Mouse (Mus musculus) left cerebral cortex, adult 2 months (tissue): ENCODE measurements around the gene Nckap5. TPM values are rescaled to one million over a fixed set of nuclear protein-coding genes. Genes with fewer than 3 reads are reported as not detected.
A peak's percentile ranks its signal among the peaks of the same experiment; 100 is the strongest.
"Not testable (repeated sequence)": the region's sequence is repeated elsewhere in the genome, so short reads cannot be mapped to it uniquely, and the experiment has no call there.

ENCODE experiments used
- DNase-seq, 2 experiments: peaks; one replicate each; pipeline ENCODE4 v3.0.0; 2021 to 2022; ENCODE audit warnings: low spot score in 2 of 2, mixed read lengths in 1 of 2; ENCODE audit errors: extremely low spot score in 1 of 2
- H3K27ac ChIP-seq: fragments of 200-600 bp; 2 replicates; pipeline ENCODE4 v1.8.1; 2022
- H3K4me3 ChIP-seq: fragments of 200-600 bp; 2 replicates; pipeline ENCODE4 v1.8.1; 2022
- CTCF ChIP-seq: fragments of 200-600 bp; IDR thresholded peaks from 2 replicates; pipeline ENCODE4 v1.8.1; 2022; ENCODE audit warnings: antibody characterized with exemption, mild to moderate bottlenecking, moderate library complexity
- intact Hi-C: fragments of 180-260 bp; cut with DNase I; formaldehyde crosslinking; loops from one replicate; pipeline ENCODE4 v1.15.1; 2025
- total RNA-seq, 2 experiments: library from RNA; stranded (reverse); gene quantifications; 2 replicates each; pipeline ENCODE4 v1.2.3; 2021

Gene Nckap5
- total RNA-seq, 2 experiments from 2014 or later = 5.6 to 9.9 TPM

DNA sequence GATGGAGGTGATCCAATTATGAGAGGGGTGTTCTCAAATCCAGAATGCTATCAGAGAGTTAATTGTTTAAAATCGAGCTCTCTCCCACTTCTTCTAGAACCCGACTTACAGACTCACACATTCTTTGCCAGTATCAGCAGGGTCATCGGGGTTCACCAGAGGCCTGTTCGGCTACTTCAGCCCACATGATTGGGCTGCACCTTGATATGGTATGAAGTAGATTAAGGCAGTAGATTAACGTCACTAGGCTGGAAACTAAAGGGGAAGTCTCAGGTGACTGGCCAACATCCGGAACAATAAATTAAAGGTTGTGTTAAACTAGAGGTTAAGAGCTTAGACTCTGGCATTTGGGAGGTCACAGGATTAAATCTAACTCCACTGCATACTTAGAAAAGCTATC, 8.4 kb downstream of the Nckap5 start:
- H3K27ac ChIP-seq = no peak overlapping the region
- no peak for DNase-seq
- TF ChIP-seq CTCF = no peak
- intact Hi-C loops = no loop called here
- H3K4me3 ChIP-seq = no peak overlapping the region

DNA sequence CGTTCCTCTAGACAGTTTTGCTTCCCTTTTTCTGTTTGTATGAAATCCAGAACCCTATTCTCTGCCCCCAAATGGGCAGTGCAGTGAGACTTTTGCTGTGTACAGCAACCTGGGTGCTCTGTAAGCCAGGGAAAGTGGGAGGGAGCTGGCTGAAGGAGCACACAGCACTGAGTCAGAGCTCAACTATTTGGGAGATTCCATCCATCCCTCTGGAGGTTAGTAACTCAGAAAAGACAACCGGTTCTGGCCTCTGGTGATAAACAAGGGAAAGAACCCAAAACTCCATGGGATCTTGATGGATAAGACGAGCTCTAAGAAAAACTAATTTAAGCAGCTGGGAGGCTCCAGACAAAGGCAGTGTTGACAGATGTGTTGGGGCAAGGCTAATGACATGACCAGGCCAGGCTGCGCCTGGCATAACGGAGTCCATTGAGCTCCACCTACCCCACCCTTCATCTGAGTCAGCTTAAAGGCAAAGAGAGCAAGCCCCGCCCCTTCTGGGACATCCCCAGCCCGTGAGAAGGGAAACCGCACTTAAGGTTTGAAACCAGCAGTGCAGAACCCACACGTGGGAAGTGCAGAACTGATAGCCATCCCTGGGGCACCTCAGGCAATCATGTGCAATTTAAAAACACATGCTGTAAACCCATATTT, 13.1 kb downstream of the Nckap5 start:
- intact Hi-C loops = no loop called here
- Histone ChIP-seq H3K27ac (no peak overlapping the region), H3K4me3 (no peak overlapping the region)
- no peak for TF ChIP-seq CTCF
- no peak for DNase-seq

DNA sequence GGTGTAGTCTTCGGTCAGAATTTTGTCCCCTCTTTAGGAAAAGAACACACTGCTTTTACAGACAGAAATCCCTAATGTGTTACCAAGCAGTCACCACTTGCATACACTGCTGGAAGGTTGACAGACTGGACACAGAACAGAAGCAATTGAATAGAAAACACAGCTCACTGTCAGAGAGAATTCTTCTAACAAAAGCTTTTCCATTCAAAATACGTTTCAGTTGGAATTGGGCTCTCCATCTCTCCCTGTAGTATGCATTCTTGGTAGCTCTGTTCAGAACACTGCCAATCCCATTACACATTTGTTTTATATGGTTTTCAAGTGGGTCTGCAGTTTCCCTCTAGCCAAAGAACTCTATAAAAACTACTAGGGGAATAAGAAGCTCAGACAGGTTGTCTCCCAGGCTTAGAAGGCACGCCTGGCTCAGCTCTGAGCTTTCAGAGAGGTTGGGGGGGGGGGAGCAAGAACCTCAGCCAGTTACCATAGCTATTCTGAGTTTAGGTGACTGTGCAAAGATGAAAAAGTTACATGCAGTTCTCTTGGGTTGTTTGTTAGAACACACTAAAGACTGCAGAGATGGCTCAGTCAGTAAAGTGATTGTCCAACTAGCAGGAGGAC, 23.5 kb downstream of the Nckap5 start:
- no peak for TF ChIP-seq CTCF
- no peak overlapping the region for H3K4me3 ChIP-seq
- intact Hi-C loops = no loop called here
- no peak overlapping the region for H3K27ac ChIP-seq
- no peak for DNase-seq

DNA sequence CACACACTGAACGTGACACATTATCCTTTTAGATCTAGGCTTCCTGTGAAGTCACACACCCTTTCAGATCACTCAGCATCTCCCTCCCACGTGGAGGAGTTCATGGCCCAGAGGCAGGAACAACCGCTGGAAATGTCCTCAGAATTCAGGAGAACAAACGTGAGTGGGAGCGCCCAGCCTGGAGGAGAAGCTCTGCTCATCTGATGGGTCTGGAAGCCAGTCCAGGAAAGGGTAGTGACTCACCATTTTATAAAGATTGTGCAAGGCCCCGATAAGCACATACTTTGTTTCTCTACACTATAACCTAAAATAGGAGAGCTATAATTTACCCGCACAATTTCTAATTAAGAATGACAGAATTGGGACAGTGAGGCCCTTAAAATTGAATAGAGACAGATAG, 24.1 kb downstream of the Nckap5 start:
- no peak for TF ChIP-seq CTCF
- intact Hi-C loops = no loop called here
- peak; percentile 21 to 24 for DNase-seq
- H3K27ac ChIP-seq = no peak overlapping the region
- H3K4me3 ChIP-seq = no peak overlapping the region

DNA sequence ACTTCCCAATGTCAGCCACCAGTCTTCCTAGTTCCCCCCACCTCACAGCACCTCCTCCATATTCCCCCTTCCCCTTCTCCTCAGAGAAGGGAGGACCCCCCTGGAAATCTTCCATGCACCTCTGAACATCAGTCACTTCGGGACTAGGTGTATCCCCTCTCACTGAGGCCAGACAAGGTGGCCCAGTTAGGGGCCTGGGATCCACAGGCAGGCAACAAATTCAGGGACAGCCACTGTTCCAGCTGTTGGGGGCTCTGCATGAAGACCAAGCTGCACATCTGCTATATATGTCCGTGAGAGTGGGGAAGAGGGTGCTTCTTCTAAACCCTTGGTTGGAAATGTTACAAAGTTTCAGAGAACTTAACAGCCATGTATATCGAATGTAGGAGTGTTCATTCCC, 28.2 kb downstream of the Nckap5 start:
- no peak for TF ChIP-seq CTCF
- H3K27ac ChIP-seq = no peak overlapping the region

DNA sequence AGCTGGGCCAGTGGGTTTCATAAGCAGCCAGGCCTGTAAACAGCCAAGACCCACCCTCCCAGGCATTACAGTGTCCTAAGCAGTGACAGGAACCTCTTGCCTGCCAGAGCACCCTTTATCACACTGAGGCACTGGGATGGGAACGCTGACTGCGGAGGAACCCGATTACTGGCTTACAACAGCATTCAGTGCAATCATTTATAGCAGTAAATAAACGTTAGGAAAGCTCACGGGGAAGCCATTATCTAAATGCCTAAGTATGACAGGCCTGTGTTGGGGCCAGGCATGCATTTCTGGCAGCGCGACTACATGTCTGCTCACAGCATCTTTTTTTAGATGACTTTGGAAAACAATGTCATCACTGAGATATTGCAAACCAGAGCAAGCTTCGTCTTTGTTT, 28.9 kb downstream of the Nckap5 start:
- intact Hi-C loops = no loop called here
- Histone ChIP-seq H3K27ac (no peak overlapping the region), H3K4me3 (no peak overlapping the region)
- TF ChIP-seq CTCF = no peak
- no peak for DNase-seq

More for the DNA sequence above, 28.2 kb downstream of the Nckap5 start:
- no peak for DNase-seq
- H3K4me3 ChIP-seq = no peak overlapping the region
- intact Hi-C loops = no loop called here

DNA sequence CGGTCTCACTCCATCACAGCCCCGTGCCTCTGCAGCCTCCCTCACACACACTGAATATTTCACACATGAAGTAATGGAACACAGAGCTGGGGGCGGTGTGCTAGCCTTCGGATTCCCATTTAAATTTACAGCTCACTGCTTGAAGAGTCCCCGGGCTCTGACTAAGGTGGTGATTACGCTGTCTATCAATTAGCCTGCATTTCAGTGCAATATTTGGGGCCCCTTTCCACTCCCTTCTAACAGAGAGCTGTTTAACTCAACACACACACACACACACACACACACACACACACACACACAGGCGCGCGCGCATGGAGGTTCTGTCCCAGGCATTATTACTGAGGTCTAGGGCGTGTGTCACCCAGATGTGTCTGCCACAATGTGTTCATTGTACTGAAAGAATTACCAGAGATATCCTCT, 31.2 kb downstream of the Nckap5 start:
- intact Hi-C loops = no loop called here
- no peak for DNase-seq
- TF ChIP-seq CTCF = no peak
- Histone ChIP-seq H3K27ac (no peak overlapping the region), H3K4me3 (no peak overlapping the region)

DNA sequence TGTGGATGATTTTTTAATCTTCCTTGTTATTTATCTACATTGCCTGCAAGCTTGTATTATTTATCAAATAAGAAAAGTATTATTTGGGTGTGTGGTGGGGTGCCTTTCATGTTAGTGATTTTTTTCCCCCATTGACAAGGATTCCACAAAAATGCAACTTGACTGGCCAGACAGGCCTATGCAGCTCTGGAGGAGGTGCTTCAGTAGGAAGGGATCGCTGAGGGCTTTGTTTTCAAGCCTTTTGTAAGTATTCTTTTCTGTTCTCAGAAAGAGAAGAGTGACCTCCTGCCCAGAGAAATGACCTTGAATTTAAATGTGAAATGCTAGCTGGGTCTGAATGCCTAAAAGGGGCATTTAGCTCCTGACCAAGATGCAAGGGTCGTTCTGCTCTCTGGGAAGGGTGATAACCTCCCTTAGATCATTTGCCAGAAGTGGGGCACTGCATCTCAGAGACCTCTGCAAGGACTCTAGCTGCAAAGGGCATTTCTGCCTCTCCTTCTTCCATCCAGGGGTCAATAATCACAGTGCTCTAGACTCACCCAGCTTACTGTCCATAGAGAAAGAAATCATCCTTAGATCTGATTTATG, 50.2 kb downstream of the Nckap5 start:
- H3K27ac ChIP-seq, DNase-seq, intact Hi-C loops, H3K4me3 ChIP-seq: not testable (repeated sequence)

DNA sequence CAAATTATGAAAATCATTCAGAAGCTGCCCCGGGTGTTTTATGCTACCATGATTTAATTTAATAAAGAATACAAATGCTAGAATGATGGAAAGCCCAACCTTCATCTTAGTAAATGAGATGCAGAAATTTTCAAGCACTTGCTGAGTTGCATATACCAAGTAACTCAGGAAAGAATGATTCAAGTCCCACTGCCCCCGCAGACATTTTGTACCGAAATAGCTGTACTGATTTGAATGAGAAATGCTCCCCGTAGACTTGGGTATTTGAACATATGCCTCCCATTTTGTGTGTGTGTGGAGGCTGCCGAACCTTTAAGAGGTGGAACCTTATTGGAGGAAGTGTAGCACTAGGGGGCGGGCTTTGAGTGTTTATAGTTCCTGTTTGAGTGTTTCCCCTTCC, 56.7 kb downstream of the Nckap5 start:
- H3K4me3 ChIP-seq, DNase-seq, intact Hi-C loops, H3K27ac ChIP-seq: not testable (repeated sequence)

DNA sequence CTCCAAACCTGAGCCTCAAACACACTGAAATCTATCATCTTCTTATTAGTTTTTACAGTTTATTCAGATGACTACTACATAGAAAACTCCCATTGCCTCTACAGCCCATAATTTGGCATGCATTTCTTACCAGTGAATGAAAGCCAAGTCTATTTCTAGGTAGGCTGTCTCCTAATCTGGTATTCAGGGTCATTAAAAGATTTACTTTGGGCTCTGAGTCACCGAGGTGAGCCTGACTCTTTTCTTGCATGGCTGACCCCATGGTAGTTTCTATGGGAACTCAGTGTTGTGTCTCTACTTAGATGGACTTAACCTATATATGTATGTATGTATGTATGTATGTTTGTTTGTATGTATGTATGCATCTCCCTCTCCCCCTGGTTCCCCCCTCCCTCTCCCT, 63.6 kb downstream of the Nckap5 start:
- intact Hi-C loops = no loop called here
- no peak for TF ChIP-seq CTCF
- peak in 1 of 2 experiments; percentile 2 for DNase-seq
- Histone ChIP-seq H3K27ac (no peak overlapping the region), H3K4me3 (no peak overlapping the region)

DNA sequence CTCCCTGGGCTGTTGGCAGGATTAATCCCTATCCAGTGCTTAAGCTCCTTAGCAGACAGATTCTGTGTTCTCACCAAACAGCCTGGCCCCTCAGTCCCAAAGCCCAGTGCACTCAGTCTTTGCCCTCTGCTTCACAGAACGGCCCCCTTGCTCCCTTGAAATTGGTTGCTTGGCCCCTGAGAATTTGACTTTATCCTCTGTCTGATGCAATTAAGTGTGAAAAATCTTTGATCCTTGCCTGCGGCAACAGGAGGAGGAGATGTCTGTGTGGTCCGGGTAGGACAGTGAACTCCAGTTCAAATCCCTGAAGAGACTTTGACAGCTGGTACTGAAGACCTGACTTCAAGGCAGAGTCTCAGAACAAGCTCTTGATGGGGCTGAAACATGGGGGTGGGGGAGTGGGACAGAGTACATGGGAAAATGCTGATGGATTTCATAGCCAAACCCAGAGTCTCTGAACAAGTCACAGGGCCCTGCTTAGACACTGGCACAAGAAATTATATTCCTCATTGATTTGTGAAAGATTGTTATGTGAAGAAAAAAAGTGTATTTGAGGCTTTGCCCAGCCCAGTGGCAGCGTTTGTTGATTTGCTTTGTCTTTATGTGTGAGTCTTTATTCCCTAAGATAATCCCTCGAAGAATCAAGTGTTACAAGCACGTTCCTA, 65.0 kb downstream of the Nckap5 start:
- intact Hi-C loops = no loop called here
- DNase-seq = peak in 1 of 2 experiments; percentile 2
- Histone ChIP-seq H3K4me3 (no peak overlapping the region), H3K27ac (no peak overlapping the region)
- TF ChIP-seq CTCF = no peak

DNA sequence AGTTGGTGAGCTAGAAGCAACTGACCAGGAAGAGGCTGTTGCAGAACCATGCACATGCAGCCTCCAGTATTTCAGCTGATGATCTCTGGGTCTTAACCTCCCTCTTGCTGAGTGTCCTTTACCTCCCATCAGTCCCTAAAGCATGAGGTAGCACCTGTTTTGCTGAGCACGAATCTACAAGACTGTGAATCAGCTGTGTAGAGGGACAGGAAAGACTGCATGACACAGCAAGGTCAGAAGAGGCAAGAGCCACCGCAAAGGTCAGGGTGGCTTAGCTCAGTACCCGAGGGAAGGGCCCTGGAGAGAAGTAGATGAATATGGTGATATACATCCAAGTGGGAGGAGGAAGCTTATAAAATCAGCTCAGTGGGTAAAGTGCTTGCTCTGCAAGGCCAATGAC, 66.4 kb downstream of the Nckap5 start:
- intact Hi-C loops = no loop called here
- Histone ChIP-seq H3K27ac (no peak overlapping the region), H3K4me3 (no peak overlapping the region)
- TF ChIP-seq CTCF = no peak
- no peak for DNase-seq
